Mouse (Mus musculus) WW6 (cell line): Measurements from ENCODE around the gene Sf3b3.

Source experiments
- DNase-seq: peaks from one replicate; pipeline ENCODE4 v3.0.0-alpha.2; 2013; ENCODE audit warnings: low read depth, low spot score

The Sf3b3 gene

GRCm38 (mm10) chr8:110847645-110848495 lies 1.3 kb upstream of the Sf3b3 start:
- DNase-seq, result no peak

GRCm38 (mm10) chr8:110847171-110847549 lies 573 bp upstream of the Sf3b3 start:
- no peak for DNase-seq

- DNase-seq, result no peak
Observed at GRCm38 (mm10) chr8:110845821-110846404, 674 bp downstream of the Sf3b3 start.

GRCm38 (mm10) chr8:110844941-110845340 lies 1.6 kb downstream of the Sf3b3 start:
- no peak for DNase-seq

GRCm38 (mm10) chr8:110843207-110843606 lies 3.4 kb downstream of the Sf3b3 start:
- no peak for DNase-seq

- DNase-seq, result no peak
Observed at GRCm38 (mm10) chr8:110842012-110842574, 4.5 kb downstream of the Sf3b3 start.

GRCm38 (mm10) chr8:110831956-110832355 lies 14.6 kb downstream of the Sf3b3 start:
- DNase-seq, result no peak

- DNase-seq, result no peak
Observed at GRCm38 (mm10) chr8:110828511-110828910, 18.1 kb downstream of the Sf3b3 start.

- no peak for DNase-seq
Observed at GRCm38 (mm10) chr8:110824861-110825260, 21.7 kb downstream of the Sf3b3 start.

GRCm38 (mm10) chr8:110821960-110822359 lies 24.6 kb downstream of the Sf3b3 start:
- no peak for DNase-seq

- DNase-seq, result no peak
Observed at GRCm38 (mm10) chr8:110820257-110820656, 26.3 kb downstream of the Sf3b3 start.

GRCm38 (mm10) chr8:110818593-110818992 lies 28.0 kb downstream of the Sf3b3 start:
- no peak for DNase-seq

GRCm38 (mm10) chr8:110816990-110817389 lies 29.6 kb downstream of the Sf3b3 start:
- DNase-seq, result no peak

GRCm38 (mm10) chr8:110815308-110815707 lies 31.3 kb downstream of the Sf3b3 start:
- no peak for DNase-seq

- DNase-seq, result no peak
Observed at GRCm38 (mm10) chr8:110813081-110813812, 33.3 kb downstream of the Sf3b3 start.

- DNase-seq, result no peak
Observed at GRCm38 (mm10) chr8:110812349-110813080, 34.1 kb downstream of the Sf3b3 start.

GRCm38 (mm10) chr8:110811793-110812192 lies 34.8 kb downstream of the Sf3b3 start:
- no peak for DNase-seq

GRCm38 (mm10) chr8:110811116-110811515 lies 35.5 kb downstream of the Sf3b3 start:
- DNase-seq, result no peak

GRCm38 (mm10) chr8:110810481-110811065 lies 36.0 kb downstream of the Sf3b3 start:
- no peak for DNase-seq

- no peak for DNase-seq
Observed at GRCm38 (mm10) chr8:110809831-110810230, 36.8 kb downstream of the Sf3b3 start.
